Mouse (Mus musculus) thymus, adult 2 months (tissue): ENCODE data around the gene Gm10959.

Experiments
- CTCF ChIP-seq: fragments of 200-500 bp; IDR thresholded peaks from 2 replicates; pipeline ENCODE4 v1.5.1; 2012; ENCODE audit warnings: mild to moderate bottlenecking, control low read depth, low read length, moderate library complexity, borderline replicate concordance; ENCODE audit not compliant: control insufficient read depth, poor library complexity, insufficient read depth; ENCODE audit errors: extremely low read depth
- POLR2A ChIP-seq: fragments of 200-500 bp; IDR thresholded peaks from 2 replicates; pipeline ENCODE4 v1.6.1; 2012; ENCODE audit warnings: mild to moderate bottlenecking, low read length, control low read depth, moderate library complexity; ENCODE audit not compliant: control insufficient read depth, poor library complexity, insufficient read depth; ENCODE audit errors: extremely low read depth

- TF ChIP-seq POLR2A = no peak
- TF ChIP-seq CTCF = no peak
These were observed 2.7 kb upstream of the Gm10959 start for GRCm38 (mm10) chr3:122921676-122922527.
